Mouse (Mus musculus) brain, embryonic 14.5 days (tissue): ENCODE results near the gene Slpi. TPM values are rescaled to one million over a fixed set of nuclear protein-coding genes. Genes with fewer than 3 reads are reported as not detected.

Experiments
- DNase-seq: peaks from one replicate; pipeline ENCODE4 v3.0.0-alpha.2; 2011; ENCODE audit warnings: low read depth
- CTCF ChIP-seq: fragments of 200-500 bp; IDR thresholded peaks from 2 replicates; pipeline ENCODE4 v1.5.1; 2012; ENCODE audit warnings: inconsistent platforms, mild to moderate bottlenecking, moderate library complexity, borderline replicate concordance; ENCODE audit not compliant: insufficient read depth, insufficient read length; ENCODE audit errors: extremely low read depth
- POLR2A ChIP-seq: fragments of 200-500 bp; IDR thresholded peaks from 2 replicates; pipeline ENCODE4 v1.6.1; 2012; ENCODE audit warnings: mild to moderate bottlenecking, inconsistent platforms, borderline replicate concordance; ENCODE audit not compliant: poor library complexity, insufficient read depth, insufficient read length, severe bottlenecking; ENCODE audit errors: extremely low read depth
- polyA plus RNA-seq: library from polyadenylated mRNA; depleted of rRNA; stranded (reverse); fragments of >200 nt; gene quantifications from 2 replicates; pipeline ENCODE4 v1.2.3, GENCODE M21; 2012

Slpi gene
- polyA plus RNA-seq, 1 experiment, result 0.22 TPM

GRCm38 (mm10) chr2:164429881-164430615, 41.2 kb upstream of the Slpi start:
- TF ChIP-seq CTCF (no peak), POLR2A (no peak)
- no peak for DNase-seq

GRCm38 (mm10) chr2:164428451-164428850, 39.6 kb upstream of the Slpi start:
- no peak for TF ChIP-seq POLR2A
- no peak for TF ChIP-seq CTCF
- DNase-seq, result no peak

GRCm38 (mm10) chr2:164426952-164427351, 38.1 kb upstream of the Slpi start:
- no peak for TF ChIP-seq POLR2A
- TF ChIP-seq CTCF, result no peak
- DNase-seq, result no peak

- no peak for DNase-seq
- TF ChIP-seq CTCF, result no peak
- no peak for TF ChIP-seq POLR2A
These were observed 37.2 kb upstream of the Slpi start for GRCm38 (mm10) chr2:164426121-164426520.

GRCm38 (mm10) chr2:164425401-164425800, 36.5 kb upstream of the Slpi start:
- peak; percentile 58 for DNase-seq
- no peak for TF ChIP-seq POLR2A

GRCm38 (mm10) chr2:164424406-164424805, 35.5 kb upstream of the Slpi start:
- DNase-seq, result no peak
- TF ChIP-seq POLR2A (no peak), CTCF (no peak)

GRCm38 (mm10) chr2:164423464-164423863, 34.6 kb upstream of the Slpi start:
- TF ChIP-seq POLR2A, result no peak
- no peak for TF ChIP-seq CTCF
- no peak for DNase-seq

- no peak for TF ChIP-seq POLR2A
- TF ChIP-seq CTCF, result no peak
- no peak for DNase-seq
These were observed 33.9 kb upstream of the Slpi start for GRCm38 (mm10) chr2:164422675-164423393.

- TF ChIP-seq CTCF, result no peak
- TF ChIP-seq POLR2A, result no peak
- no peak for DNase-seq
These were observed 33.1 kb upstream of the Slpi start for GRCm38 (mm10) chr2:164421979-164422378.

GRCm38 (mm10) chr2:164421306-164421705, 32.4 kb upstream of the Slpi start:
- no peak for DNase-seq
- no peak for TF ChIP-seq CTCF
- no peak for TF ChIP-seq POLR2A

GRCm38 (mm10) chr2:164419489-164419888, 30.6 kb upstream of the Slpi start:
- no peak for DNase-seq

GRCm38 (mm10) chr2:164418308-164418875, 29.5 kb upstream of the Slpi start:
- DNase-seq, result no peak
- no peak for TF ChIP-seq POLR2A
- TF ChIP-seq CTCF, result no peak

More at GRCm38 (mm10) chr2:164419489-164419888, 30.6 kb upstream of the Slpi start:
- TF ChIP-seq POLR2A, result no peak
- no peak for TF ChIP-seq CTCF

- DNase-seq, result peak; percentile 77
- TF ChIP-seq POLR2A (no peak), CTCF (peak; percentile 68; the same call in 1 of the 2 replicates)
These were observed 28.3 kb upstream of the Slpi start for GRCm38 (mm10) chr2:164417198-164417597.
